Mouse (Mus musculus): ENCODE results near the gene Soga1.

DNA sequence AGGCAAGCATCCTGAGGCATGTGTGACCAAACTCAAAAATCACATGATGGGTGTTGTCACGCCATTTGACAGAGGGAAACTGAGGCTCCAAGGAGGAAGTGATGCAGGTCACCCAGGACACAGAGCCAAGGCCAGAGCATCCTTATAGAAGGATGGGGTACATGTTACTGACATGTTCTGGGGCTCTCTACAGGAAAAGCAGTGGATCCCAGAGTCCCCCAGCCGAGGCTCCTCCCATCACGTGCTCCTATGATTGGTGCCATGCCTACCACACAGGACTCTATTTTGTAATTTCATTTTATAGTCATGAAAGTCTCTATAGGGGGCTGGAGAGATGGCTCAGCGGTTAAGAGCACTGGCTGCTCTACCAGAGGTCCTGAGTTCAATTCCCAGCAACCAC, 21.3 kb downstream of the Soga1 start:
- TF ChIP-seq CTCF (IDR thresholded peaks at IDR 0.05; ENCODE audit: extremely low read depth, insufficient read depth, insufficient read length, insufficient replicate concordance) (no peak), POLR2A (IDR thresholded peaks at IDR 0.05; ENCODE audit: low read depth, low read length) (no peak)

Data from spleen, adult 2 months (tissue).